Mouse (Mus musculus) embryonic facial prominence, embryonic 10.5 days (tissue): Measurements from ENCODE around the gene Tmem247. TPM values are rescaled to one million over a fixed set of nuclear protein-coding genes. Genes with fewer than 3 reads are reported as not detected.
A peak's percentile ranks its signal among the peaks of the same experiment; 100 is the strongest.

Source experiments
- DNase-seq: peaks from one replicate; pipeline ENCODE4 v3.0.0-alpha.2; 2017; ENCODE audit warnings: low spot score
- H3K27ac ChIP-seq: fragments of 300-500 bp; sonication (generic); replicated peaks from 2 replicates; pipeline ENCODE4 v1.5.1; 2016; ENCODE audit warnings: mild to moderate bottlenecking
- H3K27me3 ChIP-seq: fragments of 300-500 bp; sonication (generic); replicated peaks from 2 replicates; pipeline ENCODE4 v1.6.1; 2016; ENCODE audit warnings: low read depth, mild to moderate bottlenecking; ENCODE audit not compliant: poor library complexity, severe bottlenecking
- H3K36me3 ChIP-seq: fragments of 300-500 bp; sonication (generic); replicated peaks from 2 replicates; pipeline ENCODE4 v1.6.1; 2016; ENCODE audit warnings: mild to moderate bottlenecking, moderate library complexity
- H3K4me1 ChIP-seq: fragments of 300-500 bp; sonication (generic); 2 replicates; pipeline ENCODE4 v1.6.1; 2016
- H3K4me3 ChIP-seq: fragments of 300-500 bp; sonication (generic); 2 replicates; pipeline ENCODE4 v1.5.1; 2016; ENCODE audit warnings: mild to moderate bottlenecking, moderate library complexity
- H3K9me3 ChIP-seq: fragments of 300-500 bp; sonication (generic); 2 replicates; pipeline ENCODE4 v1.6.1; 2016; ENCODE audit warnings: mild to moderate bottlenecking
- WGBS: fragments of 180-500 bp; shearing (Covaris S2); methylation state at CpG from one replicate; pipeline ENCODE4 v1.1.7; 2016; 5-methylcytosine and 5-hydroxymethylcytosine counted together
- polyA plus RNA-seq: library from polyadenylated mRNA; unstranded; fragments of >200 nt; fragmentation: Nextera tagmentation; extraction: Ambion mirVana; gene quantifications from 2 replicates; pipeline ENCODE4 v1.2.1, GENCODE M21; 2016

The Tmem247 gene
- polyA plus RNA-seq, 1 experiment from 2014 or later, result not detected

DNA sequence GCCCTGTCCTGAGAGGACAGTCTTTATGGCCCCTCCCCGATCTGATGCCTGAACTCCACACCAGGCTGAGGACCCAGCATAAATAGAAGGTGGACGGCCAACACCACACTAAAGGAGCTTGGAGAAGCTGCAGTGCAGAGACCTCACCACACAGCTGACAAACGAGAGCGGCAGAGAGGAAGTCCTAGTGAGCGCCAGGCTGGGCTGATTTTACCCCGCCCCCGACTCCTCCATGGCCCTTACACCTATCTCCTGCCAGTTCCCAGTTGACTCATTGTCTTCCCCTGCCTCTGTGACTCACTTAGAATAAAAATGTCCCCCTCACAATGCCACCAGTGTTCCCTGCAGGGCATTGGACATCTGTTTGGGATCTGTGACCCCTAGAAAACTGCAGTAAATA lies 13.6 kb upstream of the Tmem247 start:
- Histone ChIP-seq H3K4me3 (no peak overlapping the region), H3K9me3 (no peaks in the 10 kb centered on the region), H3K27ac (no peak overlapping the region), H3K27me3 (peaks cover 25% of the 10 kb centered on the region), H3K36me3 (no peaks in the 10 kb centered on the region), H3K4me1 (peaks cover 29% of the 10 kb centered on the region)
- 45% methylated on average over 7 of the region's 7 CpGs for WGBS
- peak; percentile 7 for DNase-seq

DNA sequence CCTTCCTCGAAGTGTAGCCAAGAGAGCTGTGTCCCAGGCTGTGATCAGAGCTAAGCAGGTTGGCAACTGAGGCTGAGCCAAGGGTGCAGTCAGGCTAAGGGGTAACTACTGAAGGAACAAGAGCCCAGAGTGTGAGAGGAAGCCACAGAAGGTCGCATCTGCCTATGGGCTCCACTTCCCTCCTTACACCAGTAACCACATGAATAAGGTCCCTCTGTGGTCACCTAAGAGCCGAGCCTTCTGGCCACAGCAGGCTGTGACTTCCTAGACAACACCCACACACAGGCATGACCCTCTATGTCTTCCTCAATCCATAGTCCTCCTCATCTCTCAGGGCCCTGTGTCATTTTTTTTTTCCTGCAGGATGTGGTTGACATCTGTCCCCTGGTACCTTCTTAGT lies 12.9 kb upstream of the Tmem247 start:
- Histone ChIP-seq H3K9me3 (no peaks in the 10 kb centered on the region), H3K27me3 (peaks cover 25% of the 10 kb centered on the region), H3K4me3 (no peak overlapping the region), H3K27ac (no peak overlapping the region; the same call in 1 of the 2 replicates), H3K36me3 (no peaks in the 10 kb centered on the region), H3K4me1 (peaks cover 33% of the 10 kb centered on the region)
- peak; percentile 6 for DNase-seq
- WGBS, result 84% methylated on average over 3 of the region's 3 CpGs

DNA sequence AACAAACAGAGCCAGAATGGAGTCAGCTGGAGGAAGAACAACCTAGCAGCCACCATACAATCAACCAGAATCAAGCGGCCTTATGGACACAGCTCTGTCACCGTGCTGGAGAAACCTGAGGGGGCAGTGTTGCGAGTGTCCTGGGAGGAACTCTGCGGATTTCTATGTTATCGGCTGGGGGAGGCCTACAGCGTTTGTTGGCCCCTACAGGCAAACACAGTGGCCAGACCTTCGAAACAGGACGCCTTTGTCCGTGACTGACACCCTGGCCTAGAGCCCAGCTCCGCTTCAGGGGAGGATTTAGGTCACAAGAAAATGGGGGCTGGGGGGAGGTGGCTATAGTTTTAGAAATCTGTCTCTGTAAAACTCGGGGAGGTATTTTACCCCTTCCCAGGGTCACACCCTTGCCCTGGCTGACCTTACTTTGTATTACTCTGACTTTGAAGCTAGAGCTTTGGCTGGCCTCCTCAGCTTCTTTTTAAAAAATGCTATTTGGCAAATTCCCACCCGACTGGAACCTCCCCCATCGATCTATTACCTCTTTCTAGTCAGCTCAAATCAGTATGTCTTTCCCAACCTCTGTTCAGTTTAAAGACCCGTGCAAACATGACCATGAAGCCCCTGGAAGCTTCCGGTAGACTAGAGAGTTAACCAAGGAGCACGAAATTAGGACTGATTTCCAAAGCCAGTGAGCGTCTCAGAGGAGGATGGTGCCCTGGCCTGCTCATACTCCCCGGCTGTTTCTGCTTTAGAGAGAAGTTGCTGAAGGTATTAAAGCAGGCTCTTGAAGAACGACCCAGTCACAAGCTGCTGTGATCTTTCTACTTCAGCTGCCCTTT lies 11.6 kb upstream of the Tmem247 start:
- peaks cover 33% of the 10 kb centered on the region for H3K4me1 ChIP-seq
- peak overlapping the region; percentile 15; the same call in 1 of the 2 replicates for H3K27ac ChIP-seq
- H3K9me3 ChIP-seq, result no peaks in the 10 kb centered on the region
- DNase-seq, result peak; percentile 68
- no peaks in the 10 kb centered on the region for H3K36me3 ChIP-seq
- peaks cover 25% of the 10 kb centered on the region for H3K27me3 ChIP-seq
- H3K4me3 ChIP-seq, result peak overlapping the region; percentile 3; the same call in 1 of the 2 replicates
- 22% methylated on average over 19 of the region's 19 CpGs for WGBS

DNA sequence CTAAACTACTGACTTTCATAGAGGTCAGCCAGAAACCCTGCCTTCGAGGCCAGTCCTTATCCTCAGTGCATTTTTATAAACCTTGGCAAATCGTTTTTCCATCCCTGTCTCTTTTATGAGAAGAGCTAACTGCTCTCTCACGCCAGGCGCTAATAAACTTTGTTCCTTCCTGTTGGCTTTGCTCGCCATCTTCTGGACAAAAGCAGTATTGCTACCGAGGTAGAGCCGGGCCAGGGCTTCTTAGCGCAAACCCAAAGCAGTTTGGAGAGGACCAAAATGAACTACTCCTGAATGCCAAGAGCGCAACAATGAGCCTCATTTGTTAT lies 11.0 kb upstream of the Tmem247 start:
- Histone ChIP-seq H3K4me3 (peak overlapping the region; percentile 3; the same call in 1 of the 2 replicates), H3K27me3 (peaks cover 25% of the 10 kb centered on the region), H3K9me3 (no peaks in the 10 kb centered on the region), H3K27ac (no peak overlapping the region), H3K4me1 (peaks cover 34% of the 10 kb centered on the region), H3K36me3 (no peaks in the 10 kb centered on the region)
- DNase-seq, result peak; percentile 81
- WGBS, result 5% methylated on average over 9 of the region's 9 CpGs

DNA sequence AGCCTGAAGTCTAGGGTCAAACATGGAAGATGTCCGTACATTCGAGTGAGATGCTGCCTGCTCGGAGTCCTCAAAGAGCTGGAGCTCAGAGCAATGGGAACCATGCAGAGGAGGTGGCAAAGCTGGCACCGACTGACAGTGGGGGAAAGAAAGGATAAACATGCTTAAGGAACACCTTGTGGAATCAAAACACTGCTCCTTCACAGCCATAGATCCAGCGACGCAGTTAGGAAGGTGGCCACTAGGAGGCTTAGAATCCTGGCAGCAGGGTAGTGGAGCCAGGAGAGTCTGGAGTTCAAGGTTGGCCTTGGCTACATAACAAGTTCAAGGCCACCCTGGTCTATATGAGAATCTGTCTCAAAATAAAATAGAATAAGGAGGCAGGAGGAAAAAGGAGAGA lies 10.5 kb upstream of the Tmem247 start:
- peaks cover 25% of the 10 kb centered on the region for H3K27me3 ChIP-seq

DNA sequence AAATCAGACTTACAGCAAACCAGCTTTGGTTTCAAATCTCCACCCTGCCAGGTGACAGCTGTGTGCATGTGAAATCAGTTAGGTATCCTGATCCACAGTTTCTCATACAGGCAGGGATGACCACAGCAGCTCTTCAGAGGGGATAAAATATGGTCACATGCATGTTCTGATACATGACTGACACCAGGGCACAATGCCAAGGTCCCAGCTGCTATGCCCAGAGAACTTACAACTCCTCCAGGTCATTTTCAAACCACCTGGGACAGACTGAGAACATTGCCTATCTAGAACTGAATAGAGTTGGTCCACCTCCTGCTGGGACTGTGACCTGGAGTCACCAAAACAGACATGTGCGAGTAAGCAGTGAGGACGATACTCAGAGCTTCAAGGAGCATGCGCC lies 10.1 kb upstream of the Tmem247 start:
- no peak overlapping the region for H3K4me3 ChIP-seq
- no peaks in the 10 kb centered on the region for H3K36me3 ChIP-seq
- peaks cover 43% of the 10 kb centered on the region for H3K4me1 ChIP-seq
- DNase-seq, result peak; percentile 6
- no peaks in the 10 kb centered on the region for H3K9me3 ChIP-seq
- H3K27ac ChIP-seq, result no peak overlapping the region
- WGBS, result 85% methylated on average over 3 of the region's 3 CpGs
- H3K27me3 ChIP-seq, result peaks cover 25% of the 10 kb centered on the region

More for the DNA sequence above, 10.5 kb upstream of the Tmem247 start:
- Histone ChIP-seq H3K4me1 (peaks cover 39% of the 10 kb centered on the region), H3K36me3 (no peaks in the 10 kb centered on the region), H3K9me3 (no peaks in the 10 kb centered on the region), H3K4me3 (no peak overlapping the region), H3K27ac (no peak overlapping the region)
- peak; percentile 31 for DNase-seq
- 36% methylated on average over 6 of the region's 6 CpGs for WGBS

DNA sequence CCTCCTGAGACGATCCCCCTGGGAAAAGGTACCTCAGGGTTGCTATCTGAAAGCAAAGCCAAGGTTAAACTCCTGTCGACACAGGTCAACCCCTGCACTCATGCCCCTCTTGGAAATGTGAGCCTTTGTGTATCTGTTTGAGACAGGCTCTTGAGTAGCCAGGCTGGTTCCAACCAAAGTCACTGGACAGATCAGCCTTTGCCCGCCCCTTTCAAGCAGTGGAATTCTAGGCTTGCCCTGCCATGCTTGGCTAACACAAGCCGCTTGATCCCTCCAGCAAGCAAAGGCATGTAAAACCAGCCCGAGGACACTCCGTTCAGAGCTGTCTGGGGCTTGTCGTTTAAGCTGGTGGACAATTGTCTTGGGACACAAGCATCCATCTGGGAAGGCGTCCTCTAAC lies 8.8 kb upstream of the Tmem247 start:
- peaks cover 25% of the 10 kb centered on the region for H3K27me3 ChIP-seq
- 62% methylated on average over 8 of the region's 8 CpGs for WGBS
- peak; percentile 33 for DNase-seq

DNA sequence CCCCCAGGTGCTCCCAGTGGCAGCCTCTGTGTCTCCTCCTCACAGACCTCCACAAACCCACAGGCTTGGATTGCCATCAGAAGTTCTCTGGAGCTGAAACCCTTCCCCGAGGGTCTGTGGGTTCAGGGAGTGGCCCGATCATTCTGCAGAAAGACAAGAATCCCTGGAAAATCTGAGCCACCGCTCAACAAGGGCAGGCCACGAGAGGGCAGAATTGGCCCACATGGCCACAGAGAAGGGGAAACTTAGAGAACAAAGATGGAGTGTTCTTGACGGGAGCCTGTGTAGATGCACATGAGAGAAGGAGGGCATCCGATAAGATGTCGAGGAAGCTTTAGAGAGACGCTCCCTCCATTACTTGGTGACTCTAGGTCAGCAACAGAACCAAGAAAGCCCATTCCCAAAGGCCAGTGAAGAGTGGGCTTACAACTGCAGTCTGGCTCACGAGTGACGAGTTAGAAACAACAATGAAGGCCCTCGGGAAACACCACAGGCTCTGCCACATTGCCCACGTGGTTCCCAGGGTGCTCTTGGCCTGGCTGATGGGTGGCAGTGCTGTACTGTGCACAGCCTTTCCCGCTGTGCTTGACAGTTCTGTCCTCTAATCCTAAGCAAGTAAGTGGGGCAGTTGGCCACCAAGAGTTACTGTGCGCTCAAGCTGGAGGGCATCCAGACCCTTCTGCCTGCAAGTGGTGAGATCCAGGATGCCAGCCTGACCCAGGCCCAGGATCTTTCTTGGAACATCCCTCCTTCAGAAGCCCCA lies 7.2 kb upstream of the Tmem247 start:
- Histone ChIP-seq H3K4me3 (no peak overlapping the region), H3K4me1 (peaks cover 32% of the 10 kb centered on the region), H3K27ac (0 out of 2 replicates have a peak overlapping the region, but pooled peaks have one; percentile 12), H3K9me3 (no peaks in the 10 kb centered on the region), H3K27me3 (peaks cover 15% of the 10 kb centered on the region), H3K36me3 (no peaks in the 10 kb centered on the region)
- DNase-seq, result peak; percentile 57
- 71% methylated on average over 14 of the region's 14 CpGs for WGBS

More for the DNA sequence above, 8.8 kb upstream of the Tmem247 start:
- Histone ChIP-seq H3K27ac (no peak overlapping the region), H3K4me3 (no peak overlapping the region), H3K9me3 (no peaks in the 10 kb centered on the region), H3K36me3 (no peaks in the 10 kb centered on the region), H3K4me1 (peaks cover 43% of the 10 kb centered on the region)

DNA sequence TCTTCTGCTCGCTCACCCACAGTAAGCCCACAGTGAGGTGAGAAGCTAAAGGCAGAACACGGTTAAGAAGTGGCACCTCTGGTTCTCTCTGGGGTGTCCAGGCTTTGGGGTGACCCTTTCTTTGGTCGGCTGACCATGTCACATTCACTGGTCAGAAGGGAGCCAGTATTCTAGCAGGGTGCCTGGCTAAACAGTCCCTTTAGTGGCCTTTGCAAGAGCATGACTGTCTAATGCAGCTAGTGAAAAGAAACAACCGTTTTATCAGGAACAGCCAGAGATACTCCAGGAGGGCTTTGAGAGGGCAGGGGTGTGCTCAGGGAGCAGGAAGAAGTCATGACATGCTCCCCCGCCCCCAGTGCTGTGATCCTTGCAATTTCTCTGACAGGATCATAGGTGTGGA lies 5.9 kb upstream of the Tmem247 start:
- Histone ChIP-seq H3K4me3 (no peak overlapping the region), H3K27ac (no peak overlapping the region), H3K36me3 (no peaks in the 10 kb centered on the region), H3K4me1 (peaks cover 21% of the 10 kb centered on the region), H3K27me3 (peaks cover 13% of the 10 kb centered on the region), H3K9me3 (no peaks in the 10 kb centered on the region)
- WGBS, result 71% methylated on average over 5 of the region's 5 CpGs
- DNase-seq, result peak; percentile 7

DNA sequence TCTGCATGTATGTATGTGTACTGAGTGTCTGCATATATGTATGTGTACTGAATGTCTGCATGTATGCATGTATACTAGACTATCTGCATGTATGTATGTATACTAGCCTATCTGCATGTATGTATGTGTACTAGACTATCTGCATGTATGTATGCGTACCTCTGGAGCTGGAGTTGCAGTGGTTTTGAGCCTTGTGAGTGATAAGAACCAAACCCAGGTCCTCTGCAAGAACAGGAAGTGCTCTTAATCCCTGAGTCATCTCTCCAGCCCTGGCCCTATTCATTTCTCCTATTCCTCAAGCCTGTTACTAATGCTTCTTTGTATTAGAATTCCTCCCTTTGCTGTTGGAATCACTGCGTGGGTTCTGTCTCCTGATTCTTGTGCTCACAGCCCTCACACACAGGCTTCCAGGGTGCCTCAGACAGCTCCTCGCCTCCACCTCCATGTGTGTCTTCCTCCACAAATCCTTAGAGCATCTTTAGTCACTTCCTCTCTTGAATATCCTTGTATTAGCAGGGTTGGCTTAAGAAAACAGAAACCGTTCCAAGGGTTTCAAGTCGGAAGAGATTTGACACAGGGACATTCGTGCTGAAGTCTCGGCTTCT lies 4.0 kb upstream of the Tmem247 start:
- DNase-seq, result peak; percentile 3
- Histone ChIP-seq H3K27ac (no peak overlapping the region), H3K4me1 (peaks cover 18% of the 10 kb centered on the region), H3K27me3 (no peaks in the 10 kb centered on the region), H3K36me3 (no peaks in the 10 kb centered on the region), H3K4me3 (no peak overlapping the region), H3K9me3 (no peaks in the 10 kb centered on the region)
- 84% methylated on average over 7 of the region's 7 CpGs for WGBS

DNA sequence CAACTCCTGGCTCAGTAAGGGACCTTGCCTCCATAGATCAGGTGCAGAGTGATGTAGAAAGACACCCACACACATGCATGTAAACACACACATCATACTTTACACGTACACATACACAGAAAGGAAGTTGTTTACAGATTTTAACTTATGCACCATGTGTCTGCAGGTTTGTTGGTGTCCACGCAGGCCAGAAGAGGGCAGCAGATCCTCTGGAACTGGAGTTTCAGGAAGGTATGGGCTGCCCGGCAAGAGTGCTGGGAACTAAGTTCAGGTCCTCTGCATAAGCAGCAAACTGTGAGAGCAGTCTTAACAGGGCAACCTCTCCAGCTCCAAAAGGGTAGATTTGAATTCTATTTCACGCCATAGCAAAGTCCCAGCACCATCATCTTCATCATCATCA lies 1.6 kb upstream of the Tmem247 start:
- WGBS, result 76% methylated on average over 4 of the region's 4 CpGs
- no peak for DNase-seq
- Histone ChIP-seq H3K4me3 (no peak overlapping the region), H3K27me3 (no peaks in the 10 kb centered on the region), H3K9me3 (no peaks in the 10 kb centered on the region), H3K4me1 (peaks cover 10% of the 10 kb centered on the region; the same call in 1 of the 2 replicates), H3K36me3 (no peaks in the 10 kb centered on the region), H3K27ac (no peak overlapping the region)

DNA sequence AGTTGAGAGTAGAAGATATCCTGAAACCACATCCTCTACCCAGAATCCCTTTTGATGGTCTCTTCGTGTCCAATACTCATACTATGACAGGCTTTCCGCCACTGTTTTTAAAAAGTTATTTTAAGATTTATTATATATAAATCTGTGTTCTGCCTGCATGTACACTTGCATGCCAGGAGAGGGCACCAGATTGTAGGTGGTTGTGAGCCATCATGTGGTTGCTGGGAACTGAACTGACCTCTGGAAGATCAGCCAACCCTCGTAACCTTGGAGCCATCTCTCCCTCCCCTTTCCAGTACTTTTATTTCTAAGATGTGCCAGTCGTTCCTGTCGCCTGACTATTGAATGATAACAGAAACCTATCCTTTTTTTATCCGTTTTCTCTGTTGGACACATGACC lies 1.6 kb downstream of the Tmem247 start:
- H3K36me3 ChIP-seq, result no peaks in the 10 kb centered on the region
- no peak overlapping the region for H3K4me3 ChIP-seq
- peaks cover 7% of the 10 kb centered on the region; the same call in 1 of the 2 replicates for H3K4me1 ChIP-seq
- H3K27me3 ChIP-seq, result no peaks in the 10 kb centered on the region
- DNase-seq, result no peak
- no peak overlapping the region for H3K27ac ChIP-seq
- no peaks in the 10 kb centered on the region for H3K9me3 ChIP-seq
- WGBS, result 75% methylated on average over 6 of the region's 6 CpGs
